Mouse (Mus musculus) left cerebral cortex, adult 8-10 months (tissue): ENCODE results near the gene Pakap. TPM values are rescaled to one million over a fixed set of nuclear protein-coding genes. Genes with fewer than 3 reads are reported as not detected.

Experiments used
- DNase-seq, 2 experiments: peaks; one replicate each; pipeline ENCODE4 v3.0.0; 2022; ENCODE audit warnings: low spot score in 2 of 2
- total RNA-seq, 4 experiments: library from RNA; stranded (reverse); gene quantifications; 2 replicates each; pipeline ENCODE4 v1.2.4; 2022

Pakap gene
- total RNA-seq = 10 to 100 TPM; 19.2 to 22.2 (median 20.2) TPM

GRCm38 (mm10) chr4:57567666-57568206 is at the start of gene Pakap:
Pakap (plus strand) TSS chr4:57568179.
- DNase-seq = peak; percentile 59 to 64

DNA sequence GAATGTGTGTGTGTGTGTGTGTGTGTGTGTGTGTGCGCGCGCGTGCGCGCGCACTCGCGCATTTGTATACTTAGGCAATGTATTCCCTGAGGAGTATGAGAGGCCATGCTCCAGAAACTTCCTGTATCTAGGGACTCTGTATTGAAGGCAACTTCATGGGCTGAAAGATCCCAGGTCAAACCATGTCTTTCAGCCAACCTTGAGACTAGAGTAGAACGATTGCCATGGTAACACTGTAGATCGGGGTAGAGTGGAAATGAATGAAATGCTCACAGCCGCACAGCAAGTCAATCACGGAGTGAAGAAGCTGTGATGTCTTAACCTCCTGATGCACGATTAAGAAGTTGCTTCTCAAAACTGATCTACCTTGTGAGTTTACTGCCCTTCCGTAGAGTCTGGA is 44.5 kb upstream of the Pakap start:
- DNase-seq = no peak

- DNase-seq = no peak
These were observed 43.5 kb upstream of the Pakap start for GRCm38 (mm10) chr4:57524461-57524860.

- no peak for DNase-seq
These were observed 42.6 kb upstream of the Pakap start for GRCm38 (mm10) chr4:57525221-57526011.

GRCm38 (mm10) chr4:57528296-57528695 is 39.7 kb upstream of the Pakap start:
- DNase-seq = no peak

- no peak for DNase-seq
These were observed 34.3 kb upstream of the Pakap start for GRCm38 (mm10) chr4:57533686-57534085.

DNA sequence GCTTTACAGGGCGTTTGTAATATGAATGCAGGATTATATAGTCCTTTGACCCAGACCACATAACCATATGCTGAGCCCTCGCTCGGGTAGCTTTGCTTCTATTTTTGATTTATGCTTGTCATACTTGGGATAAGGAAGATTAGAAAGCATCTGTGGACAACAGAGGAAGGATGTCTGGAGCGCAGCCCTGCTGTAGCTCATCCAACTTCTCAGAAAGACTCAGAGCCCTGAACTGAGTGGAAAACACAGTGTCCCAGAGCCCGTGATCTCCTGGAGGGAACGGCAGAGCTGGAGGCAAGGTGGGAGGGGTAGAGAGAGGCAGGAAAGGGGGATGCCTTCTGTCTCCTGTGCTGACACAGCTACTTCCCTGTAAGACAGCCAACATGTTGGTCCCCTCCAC is 33.7 kb upstream of the Pakap start:
- DNase-seq = no peak

GRCm38 (mm10) chr4:57535087-57535486 is 32.9 kb upstream of the Pakap start:
- DNase-seq = no peak

DNA sequence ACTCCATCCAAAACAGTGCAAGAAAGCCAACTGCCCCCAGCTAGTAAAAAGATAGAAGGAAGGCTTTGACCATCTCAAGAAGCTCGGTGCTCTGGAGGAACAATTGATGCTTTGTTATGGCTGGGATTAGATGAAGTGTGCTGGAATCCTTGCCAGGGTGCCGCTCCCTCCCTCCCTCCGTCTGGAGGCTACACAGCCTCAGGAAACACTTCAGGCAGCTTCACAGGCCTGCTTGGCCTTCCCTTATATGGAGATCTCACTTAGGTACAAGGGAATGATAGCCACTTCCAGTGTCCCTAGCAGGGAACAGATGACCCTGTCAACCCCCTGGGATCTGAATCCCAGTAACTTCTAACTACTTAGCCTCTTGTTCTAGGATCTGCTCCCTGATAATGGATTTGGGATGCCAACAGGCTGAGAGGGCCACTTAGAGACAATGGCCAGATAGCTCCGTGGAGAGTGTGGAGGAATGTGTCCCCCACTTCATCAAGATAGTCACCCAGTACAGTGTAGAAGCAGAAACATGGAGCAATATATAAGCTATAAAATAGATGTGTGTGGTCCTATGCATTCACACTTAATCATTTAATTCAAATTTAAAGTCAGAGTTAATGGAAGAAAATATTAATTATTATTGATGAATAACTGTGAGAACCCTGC is 29.8 kb upstream of the Pakap start:
- DNase-seq = no peak

GRCm38 (mm10) chr4:57543692-57544256 is 24.2 kb upstream of the Pakap start:
- peak in 1 of 2 experiments; percentile 11 for DNase-seq

- DNase-seq = no peak
These were observed 20.2 kb upstream of the Pakap start for GRCm38 (mm10) chr4:57547785-57548184.

GRCm38 (mm10) chr4:57550216-57550615 is 17.8 kb upstream of the Pakap start:
- no peak for DNase-seq

DNA sequence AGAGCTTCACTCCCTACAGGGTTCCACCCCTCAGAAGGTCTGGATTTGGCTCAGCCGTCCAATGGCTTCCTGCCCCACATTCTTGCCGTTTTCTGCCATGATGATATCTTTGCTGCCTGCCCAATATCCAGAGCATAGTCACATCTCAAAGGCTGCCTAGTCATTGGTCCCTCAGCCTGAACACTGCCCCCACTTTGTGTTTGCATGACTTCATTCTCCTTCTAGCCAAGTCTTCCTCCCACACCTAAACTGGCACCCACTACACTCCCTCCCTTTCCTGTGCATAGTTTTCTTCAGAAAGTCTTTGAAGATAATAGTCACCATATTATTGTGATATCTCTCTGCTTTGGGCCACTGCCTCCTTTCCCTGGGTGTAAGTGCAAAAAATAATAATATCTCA is 10.9 kb upstream of the Pakap start:
- peak in 1 of 2 experiments; percentile 31 for DNase-seq

GRCm38 (mm10) chr4:57559438-57559837 is 8.5 kb upstream of the Pakap start:
- no peak for DNase-seq

GRCm38 (mm10) chr4:57560010-57560409 is 8.0 kb upstream of the Pakap start:
- DNase-seq = no peak

GRCm38 (mm10) chr4:57561055-57561454 is 6.9 kb upstream of the Pakap start:
- peak in 1 of 2 experiments; percentile 74 for DNase-seq

GRCm38 (mm10) chr4:57565283-57565682 is 2.7 kb upstream of the Pakap start:
- no peak for DNase-seq

DNA sequence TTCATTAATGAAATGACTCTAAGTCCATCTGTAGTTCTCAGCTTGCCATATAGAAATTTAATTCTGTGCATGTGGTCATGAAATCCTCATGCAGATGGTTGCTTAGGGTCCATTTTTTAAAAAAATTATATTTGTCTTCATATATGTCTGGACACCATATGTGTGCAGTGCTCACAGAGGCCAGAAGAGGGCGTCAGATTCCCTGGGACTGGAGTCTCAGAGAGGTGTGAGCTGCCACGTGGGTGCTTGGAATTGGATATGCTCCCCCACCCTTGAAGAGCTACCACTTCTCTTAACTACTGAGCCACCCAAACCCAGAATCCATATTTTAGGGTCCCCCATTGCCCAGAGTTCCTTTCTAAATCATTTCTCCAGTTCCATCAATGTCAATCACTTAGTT is 2.2 kb upstream of the Pakap start:
- no peak for DNase-seq

- DNase-seq = no peak
These were observed 489 bp downstream of the Pakap start for GRCm38 (mm10) chr4:57568268-57569068.

GRCm38 (mm10) chr4:57569069-57569355 is 1.0 kb downstream of the Pakap start:
- no peak for DNase-seq

DNA sequence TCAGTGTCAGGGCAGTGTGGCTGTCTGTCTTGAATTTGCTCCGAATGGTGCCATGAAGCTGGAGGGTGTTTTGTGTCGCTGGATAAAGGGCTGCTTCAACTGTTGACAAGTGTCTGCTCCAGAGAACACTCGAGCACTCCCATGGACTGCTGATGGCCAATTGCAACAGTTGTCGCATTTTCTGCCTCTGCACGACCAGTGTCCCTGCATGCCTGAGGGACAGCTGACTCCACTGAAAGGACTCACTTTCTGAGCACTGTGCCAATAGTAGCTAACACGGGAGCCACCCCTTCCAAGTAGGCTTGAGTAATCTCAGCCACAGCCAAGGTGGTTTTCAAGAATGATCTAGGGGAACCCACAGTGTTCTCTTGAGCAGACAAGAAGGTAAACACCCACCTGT is 1.7 kb downstream of the Pakap start:
- DNase-seq = no peak

GRCm38 (mm10) chr4:57570229-57570628 is 2.2 kb downstream of the Pakap start:
- DNase-seq = no peak
